Mouse (Mus musculus) forebrain, embryonic 16.5 days (tissue): ENCODE data around the gene Ispd. TPM values are rescaled to one million over a fixed set of nuclear protein-coding genes. Genes with fewer than 3 reads are reported as not detected.

ENCODE experiments used
- ATAC-seq: fragments of 200-750 bp; cut with Nextera tagmentation; 2 replicates; pipeline ENCODE4 v1.8.0; 2017; ENCODE audit warnings: mild to moderate bottlenecking, moderate library complexity
- H3K27ac ChIP-seq: fragments of 300-500 bp; sonication (generic); 2 replicates; pipeline ENCODE4 v1.5.1; 2014; ENCODE audit warnings: low read length, control low read depth
- H3K27me3 ChIP-seq: fragments of 300-500 bp; sonication (generic); replicated peaks from 2 replicates; pipeline ENCODE4 v1.6.1; 2014; ENCODE audit warnings: low read length; ENCODE audit not compliant: control insufficient read depth, insufficient read depth
- H3K36me3 ChIP-seq: fragments of 300-500 bp; sonication (generic); 2 replicates; pipeline ENCODE4 v1.6.1; 2014; ENCODE audit not compliant: control insufficient read depth, insufficient read depth
- H3K4me1 ChIP-seq: fragments of 300-500 bp; sonication (generic); replicated peaks from 2 replicates; pipeline ENCODE4 v1.6.1; 2014; ENCODE audit warnings: low read length; ENCODE audit not compliant: control insufficient read depth, insufficient read depth
- H3K4me2 ChIP-seq: fragments of 300-500 bp; sonication (generic); 2 replicates; pipeline ENCODE4 v1.6.1; 2014; ENCODE audit warnings: mild to moderate bottlenecking, low read length, control low read depth
- H3K4me3 ChIP-seq: fragments of 300-500 bp; sonication (generic); replicated peaks from 2 replicates; pipeline ENCODE4 v1.5.1; 2014; ENCODE audit warnings: mild to moderate bottlenecking, low read length, control low read depth
- H3K9ac ChIP-seq: fragments of 300-500 bp; sonication (generic); replicated peaks from 2 replicates; pipeline ENCODE4 v1.6.1; 2014; ENCODE audit warnings: low read depth, low read length, control low read depth
- H3K9me3 ChIP-seq: fragments of 300-500 bp; sonication (generic); 2 replicates; pipeline ENCODE4 v1.6.1; 2016; ENCODE audit warnings: low read length; ENCODE audit not compliant: control insufficient read depth
- WGBS: fragments of 180-500 bp; shearing (Covaris S2); extraction: QIAGEN DNeasy Blood & Tissue Kit; methylation state at CpG from one replicate; pipeline ENCODE4 v1.1.7; 2014; 5-methylcytosine and 5-hydroxymethylcytosine counted together
- polyA plus RNA-seq: library from polyadenylated mRNA; unstranded; fragments of >200 nt; fragmentation: Nextera tagmentation; extraction: Ambion mirVana; gene quantifications from 2 replicates; pipeline ENCODE4 v1.2.1, GENCODE M21; 2015

Ispd gene
- polyA plus RNA-seq, 1 experiment from 2014 or later, result 7.0 TPM

DNA sequence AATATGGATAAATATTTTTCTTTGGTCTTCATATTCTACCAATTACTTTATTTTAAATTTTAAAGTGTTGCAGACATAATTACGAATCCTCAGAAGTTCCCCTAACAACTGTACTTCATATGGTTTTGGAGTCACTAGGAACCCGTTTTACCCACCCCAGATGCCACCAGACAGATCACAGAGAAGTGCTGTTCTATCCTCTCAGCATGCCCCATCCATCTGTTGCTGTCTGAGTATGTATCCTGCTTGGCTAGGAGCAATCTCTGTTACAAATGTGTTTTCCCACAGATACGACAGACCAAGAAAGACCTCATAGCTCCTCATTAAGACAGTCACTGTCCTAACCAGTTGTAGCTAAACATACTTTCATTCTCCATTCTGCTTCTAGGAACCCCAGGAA is 203.6 kb downstream of the Ispd start:
- Histone ChIP-seq H3K9ac (no peak overlapping the region), H3K36me3 (no peaks in the 10 kb centered on the region), H3K9me3 (no peaks in the 10 kb centered on the region), H3K4me3 (no peak overlapping the region), H3K4me1 (no peaks in the 10 kb centered on the region), H3K27me3 (no peaks in the 10 kb centered on the region), H3K4me2 (no peak overlapping the region), H3K27ac (no peak overlapping the region)
- peak; percentile 31; the same call in 1 of the 2 replicates for ATAC-seq
- WGBS, result 61% methylated on average over 3 of the region's 3 CpGs

GRCm38 (mm10) chr12:36597539-36598250 is 216.4 kb downstream of the Ispd start:
- Histone ChIP-seq H3K4me3 (no peak overlapping the region), H3K27ac (no peak overlapping the region), H3K9me3 (no peaks in the 10 kb centered on the region), H3K27me3 (no peaks in the 10 kb centered on the region), H3K36me3 (no peaks in the 10 kb centered on the region), H3K9ac (no peak overlapping the region), H3K4me2 (no peak overlapping the region), H3K4me1 (no peaks in the 10 kb centered on the region)
- WGBS, result 82% methylated on average over 2 of the region's 2 CpGs
- ATAC-seq, result no peak

DNA sequence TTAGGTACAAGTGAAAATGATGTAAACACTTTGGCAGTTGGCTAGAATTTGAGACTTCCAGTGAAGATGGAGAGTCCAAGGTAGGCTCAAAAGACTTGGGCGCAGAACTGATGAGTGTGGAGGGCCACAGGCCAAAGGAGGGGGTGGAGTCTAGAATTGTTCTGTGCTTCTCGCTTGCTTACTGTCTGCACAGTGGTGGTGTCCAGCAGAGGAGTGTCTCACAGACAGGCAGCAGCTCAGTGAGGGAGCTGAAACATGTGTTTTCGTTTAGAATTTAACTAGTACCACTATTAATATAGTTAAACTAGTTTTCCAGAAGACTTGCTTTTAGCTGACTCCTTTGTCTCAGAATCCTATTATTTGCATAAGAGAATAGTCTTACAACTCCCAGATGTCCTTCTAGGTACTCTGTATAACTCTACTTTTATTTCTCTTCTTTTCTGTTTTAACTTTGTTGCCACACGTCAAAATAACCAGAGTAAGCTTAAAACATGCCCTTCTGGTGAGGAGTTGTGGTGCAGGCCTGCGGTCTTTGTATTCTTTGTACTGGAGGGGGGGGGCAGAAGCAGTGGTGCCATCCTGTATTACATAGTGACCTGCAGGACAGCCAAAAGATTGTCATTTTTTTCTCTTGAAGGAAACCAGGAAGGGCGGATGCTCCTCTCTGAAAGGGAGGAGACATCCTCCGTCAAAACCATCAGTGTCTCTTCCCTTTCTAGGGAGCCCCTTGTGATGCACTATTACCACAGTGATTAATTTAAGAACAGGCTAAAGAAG is 240.9 kb downstream of the Ispd start:
- Histone ChIP-seq H3K9ac (no peak overlapping the region), H3K4me3 (no peak overlapping the region), H3K4me2 (no peak overlapping the region), H3K4me1 (no peaks in the 10 kb centered on the region), H3K27me3 (no peaks in the 10 kb centered on the region), H3K36me3 (no peaks in the 10 kb centered on the region), H3K9me3 (no peaks in the 10 kb centered on the region), H3K27ac (no peak overlapping the region)
- WGBS, result 79% methylated on average over 7 of the region's 7 CpGs
- ATAC-seq, result no peak

- Histone ChIP-seq H3K4me2 (no peak overlapping the region), H3K27me3 (no peaks in the 10 kb centered on the region), H3K36me3 (no peaks in the 10 kb centered on the region), H3K9ac (no peak overlapping the region), H3K9me3 (no peaks in the 10 kb centered on the region), H3K4me1 (no peaks in the 10 kb centered on the region), H3K27ac (no peak overlapping the region), H3K4me3 (no peak overlapping the region)
- ATAC-seq, result no peak
Observed at GRCm38 (mm10) chr12:36627204-36627603, 246.0 kb downstream of the Ispd start.

DNA sequence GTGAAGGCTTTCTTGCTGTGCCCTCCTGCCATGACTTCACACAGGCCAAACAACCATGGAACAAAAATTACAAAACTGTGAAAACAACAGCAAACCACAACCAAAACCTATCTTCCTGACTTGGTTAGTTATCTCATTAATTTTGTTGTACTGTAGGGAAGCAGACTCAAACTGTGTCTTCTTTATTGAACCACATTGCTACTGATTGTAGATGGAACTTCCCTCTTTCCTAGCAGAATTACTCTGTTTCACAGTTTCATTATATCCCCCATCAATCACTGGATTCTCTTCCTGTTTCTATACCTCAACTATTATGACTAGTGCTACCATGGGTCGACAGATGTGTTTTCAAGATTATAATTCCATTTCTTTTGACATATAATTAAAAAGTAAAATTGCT is 251.2 kb downstream of the Ispd start:
- Histone ChIP-seq H3K4me1 (no peaks in the 10 kb centered on the region), H3K27me3 (no peaks in the 10 kb centered on the region), H3K9me3 (no peaks in the 10 kb centered on the region), H3K4me3 (no peak overlapping the region), H3K36me3 (no peaks in the 10 kb centered on the region), H3K4me2 (no peak overlapping the region), H3K27ac (no peak overlapping the region), H3K9ac (no peak overlapping the region)
- WGBS, result 96% methylated on average over 1 of the region's 1 CpGs
- no peak for ATAC-seq

- Histone ChIP-seq H3K27ac (no peak overlapping the region), H3K4me1 (no peaks in the 10 kb centered on the region), H3K36me3 (no peaks in the 10 kb centered on the region), H3K9ac (no peak overlapping the region), H3K4me2 (no peak overlapping the region), H3K9me3 (no peaks in the 10 kb centered on the region), H3K4me3 (no peak overlapping the region), H3K27me3 (no peaks in the 10 kb centered on the region)
- ATAC-seq, result no peak
- WGBS, result 91% methylated on average over 4 of the region's 4 CpGs
Observed at GRCm38 (mm10) chr12:36647514-36647913, 266.3 kb downstream of the Ispd start.

DNA sequence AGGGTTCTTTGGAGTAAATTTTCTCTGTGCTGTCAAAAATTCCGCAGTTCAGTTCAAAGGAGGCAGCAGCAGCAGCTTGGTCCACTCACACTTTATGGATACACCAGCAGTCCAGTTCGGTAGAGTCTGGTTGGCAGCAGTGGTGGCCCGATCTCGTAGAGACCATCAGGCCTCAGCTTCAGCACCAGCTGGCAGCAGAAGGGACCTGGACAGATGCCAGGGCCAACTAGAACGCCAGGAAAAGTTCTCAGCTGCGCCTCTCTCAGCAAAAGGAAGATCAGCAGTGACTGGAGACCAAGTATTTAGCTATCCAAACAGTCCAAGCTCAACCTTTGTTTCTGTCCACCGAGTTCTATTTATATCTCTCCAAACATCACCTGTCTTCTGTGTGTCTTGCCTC is 281.2 kb downstream of the Ispd start:
- WGBS, result 65% methylated on average over 7 of the region's 7 CpGs
- no peaks in the 10 kb centered on the region for H3K36me3 ChIP-seq

DNA sequence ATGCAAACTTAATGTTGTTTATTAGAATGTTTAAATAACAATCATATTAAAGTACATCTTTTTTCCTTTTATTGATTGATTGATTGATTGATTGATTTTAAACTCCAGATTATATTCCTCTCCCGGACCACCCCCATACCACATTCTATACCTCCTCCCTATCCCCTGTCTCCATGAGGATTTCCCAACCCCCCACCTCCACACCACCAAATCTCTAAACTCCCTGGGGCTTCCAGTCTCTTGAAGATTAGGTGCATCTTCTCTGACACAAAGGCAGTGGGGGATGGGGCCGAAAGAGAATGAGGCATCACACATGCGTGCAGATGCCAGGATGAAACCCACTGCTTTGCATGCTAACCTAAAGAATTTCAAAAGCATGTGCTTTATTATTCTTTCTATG is 283.5 kb downstream of the Ispd start:
- H3K27ac ChIP-seq, result no peak overlapping the region
- H3K4me3 ChIP-seq, result no peak overlapping the region
- ATAC-seq, result no peak
- WGBS, result 62% methylated on average over 3 of the region's 3 CpGs
- H3K4me1 ChIP-seq, result peaks cover 4% of the 10 kb centered on the region; the same call in 1 of the 2 replicates
- no peak overlapping the region for H3K9ac ChIP-seq
- no peak overlapping the region for H3K4me2 ChIP-seq
- H3K27me3 ChIP-seq, result no peaks in the 10 kb centered on the region
- H3K9me3 ChIP-seq, result no peaks in the 10 kb centered on the region
- no peaks in the 10 kb centered on the region for H3K36me3 ChIP-seq

More for the DNA sequence above, 281.2 kb downstream of the Ispd start:
- H3K27ac ChIP-seq, result no peak overlapping the region
- peaks cover 4% of the 10 kb centered on the region; the same call in 1 of the 2 replicates for H3K4me1 ChIP-seq
- no peaks in the 10 kb centered on the region for H3K27me3 ChIP-seq
- ATAC-seq, result no peak
- no peak overlapping the region for H3K9ac ChIP-seq
- no peaks in the 10 kb centered on the region for H3K9me3 ChIP-seq
- H3K4me3 ChIP-seq, result no peak overlapping the region
- H3K4me2 ChIP-seq, result no peak overlapping the region

DNA sequence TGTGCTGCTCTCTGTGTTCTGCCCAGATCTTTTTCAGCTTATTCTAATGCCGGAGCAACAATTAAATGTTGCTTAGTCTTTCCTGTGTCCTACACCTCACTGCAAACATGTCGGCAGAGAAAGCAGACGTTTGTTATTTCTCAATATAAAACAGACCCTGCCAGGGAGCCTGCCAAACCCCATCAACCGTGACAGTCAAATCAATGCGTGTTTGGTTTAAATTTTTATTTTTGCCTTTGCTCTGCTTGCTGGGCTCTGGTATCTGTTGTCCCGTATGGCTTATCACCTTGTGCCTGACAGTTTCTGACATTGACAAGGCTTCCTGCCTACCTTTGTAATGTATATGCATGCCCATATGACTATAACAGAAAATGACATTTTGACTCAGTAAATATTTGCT is 285.5 kb downstream of the Ispd start:
- H3K27ac ChIP-seq, result no peak overlapping the region; the same call in none of the 2 replicates
- no peak overlapping the region for H3K4me2 ChIP-seq
- H3K36me3 ChIP-seq, result no peaks in the 10 kb centered on the region
- peak; percentile 84 for ATAC-seq
- no peak overlapping the region for H3K4me3 ChIP-seq
- WGBS, result 27% methylated on average over 6 of the region's 6 CpGs
- no peaks in the 10 kb centered on the region for H3K27me3 ChIP-seq
- H3K9ac ChIP-seq, result no peak overlapping the region
- H3K4me1 ChIP-seq, result peaks cover 4% of the 10 kb centered on the region; the same call in 1 of the 2 replicates
- no peaks in the 10 kb centered on the region for H3K9me3 ChIP-seq
